Mouse (Mus musculus): Measurements from ENCODE around the gene Adgrl2.

The Adgrl2 gene

GRCm38 (mm10) chr3:148823551-148823950 lies 166.8 kb downstream of the Adgrl2 start:
- DNase-seq (ENCODE audit: low spot score in 2 of 2) = no peak

DNA sequence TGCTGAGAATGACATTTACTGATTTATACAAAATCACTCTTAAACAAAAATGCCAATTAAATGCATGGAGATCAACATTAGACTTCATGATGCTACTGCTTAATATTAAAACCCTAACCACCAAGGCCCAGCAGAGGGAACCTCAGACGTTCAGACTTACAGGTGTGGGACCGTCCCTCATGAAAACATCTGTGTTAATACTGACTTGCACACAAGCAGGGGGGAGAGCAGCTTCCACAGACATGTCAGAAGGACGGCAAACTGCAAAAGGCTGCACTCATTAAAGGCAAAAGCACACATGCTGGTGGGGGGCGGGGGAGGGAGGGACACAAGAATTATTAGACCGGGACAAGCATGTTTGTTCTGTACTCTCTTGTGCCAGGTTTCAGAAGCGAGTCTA lies 168.7 kb downstream of the Adgrl2 start:
- DNase-seq (ENCODE audit: low spot score in 2 of 2) = no peak

DNA sequence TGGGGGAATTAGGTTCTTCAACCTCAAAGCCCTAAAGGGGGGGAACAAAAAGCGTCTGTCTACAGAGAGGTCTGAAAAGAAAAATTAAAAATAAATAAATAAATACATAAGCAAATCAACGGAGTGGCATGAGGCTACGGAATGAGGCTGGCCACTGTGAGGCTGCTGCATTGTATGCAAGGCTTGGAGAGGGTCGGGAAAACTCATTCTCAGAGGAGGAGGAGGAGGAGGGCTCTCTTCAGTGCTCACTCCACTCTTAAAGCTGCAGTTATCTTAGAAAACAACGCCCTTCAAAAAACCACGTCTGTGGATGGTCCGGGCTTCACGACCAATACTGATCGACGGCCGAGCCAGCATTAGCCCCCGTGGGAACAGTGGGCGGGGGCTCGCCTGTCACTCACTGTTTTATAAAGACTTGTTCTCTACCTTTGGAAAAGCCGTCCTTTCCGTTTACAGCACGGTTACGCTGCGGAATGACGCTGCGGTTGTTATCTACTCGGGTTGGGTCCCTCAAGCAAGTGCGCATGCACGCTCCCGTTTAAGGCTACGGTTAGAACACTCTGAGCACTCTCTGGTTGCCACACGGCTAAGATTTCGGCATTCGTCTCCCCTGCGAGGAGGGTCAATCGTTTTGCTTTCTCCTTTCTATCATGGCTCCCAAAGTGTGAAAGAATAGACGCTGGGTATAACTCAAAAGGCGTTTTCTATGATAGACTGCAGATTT lies 170.9 kb downstream of the Adgrl2 start:
- DNase-seq (ENCODE audit: low spot score in 2 of 2) = no peak

DNA sequence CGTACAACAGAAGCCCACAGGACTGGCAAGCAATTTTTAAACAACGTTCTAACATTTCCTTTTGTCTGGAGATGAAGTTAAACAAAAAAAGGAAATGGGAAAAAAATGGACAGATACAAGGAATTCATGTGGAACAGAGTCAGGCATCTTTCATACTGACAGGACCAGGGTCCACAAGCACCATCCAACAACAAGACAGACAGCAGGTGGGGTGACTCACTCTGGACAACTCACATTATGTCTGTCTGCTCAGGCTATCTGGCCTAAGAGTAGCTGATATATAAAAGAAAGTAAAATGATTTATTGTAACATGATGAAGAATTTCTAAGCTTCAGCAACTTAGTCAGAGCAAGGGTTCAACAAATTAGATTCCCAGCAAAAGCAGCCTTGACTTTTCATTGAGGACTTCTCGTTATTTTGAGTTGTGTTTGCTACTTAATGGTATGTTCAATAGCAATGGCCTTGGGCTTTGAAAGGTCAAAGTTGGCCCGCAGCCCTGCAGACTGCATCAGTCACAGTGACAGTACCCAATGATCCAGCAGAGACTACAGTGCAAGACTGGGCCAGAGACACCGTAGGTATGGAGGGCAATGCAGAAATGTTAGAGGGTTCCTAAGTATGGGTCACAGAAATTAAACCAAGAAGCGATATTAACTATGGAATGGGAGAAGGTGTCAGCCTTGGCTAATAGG lies 171.8 kb downstream of the Adgrl2 start:
- DNase-seq (ENCODE audit: low spot score in 2 of 2) = no peak

DNA sequence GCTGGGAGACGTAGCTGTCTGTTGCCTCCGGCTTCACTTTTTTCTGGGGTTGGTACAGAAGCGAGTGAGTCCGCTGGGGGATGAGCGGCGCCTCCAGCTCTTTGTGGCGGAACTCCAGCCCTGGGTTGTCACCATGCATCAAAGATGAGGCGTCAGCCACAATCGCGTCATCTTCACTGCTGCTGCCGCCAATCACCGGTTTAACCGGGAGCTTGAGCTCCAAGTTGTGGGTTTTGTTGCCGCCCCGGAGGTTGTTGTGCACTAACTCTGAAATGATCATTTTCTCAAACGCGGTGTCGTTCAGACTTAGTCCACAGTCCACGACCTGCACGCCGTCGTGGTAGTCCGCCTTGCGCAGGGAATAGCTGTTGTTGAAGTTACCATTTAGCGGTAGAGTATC lies 172.9 kb downstream of the Adgrl2 start:
- no peak for DNase-seq (ENCODE audit: low spot score in 2 of 2)

DNA sequence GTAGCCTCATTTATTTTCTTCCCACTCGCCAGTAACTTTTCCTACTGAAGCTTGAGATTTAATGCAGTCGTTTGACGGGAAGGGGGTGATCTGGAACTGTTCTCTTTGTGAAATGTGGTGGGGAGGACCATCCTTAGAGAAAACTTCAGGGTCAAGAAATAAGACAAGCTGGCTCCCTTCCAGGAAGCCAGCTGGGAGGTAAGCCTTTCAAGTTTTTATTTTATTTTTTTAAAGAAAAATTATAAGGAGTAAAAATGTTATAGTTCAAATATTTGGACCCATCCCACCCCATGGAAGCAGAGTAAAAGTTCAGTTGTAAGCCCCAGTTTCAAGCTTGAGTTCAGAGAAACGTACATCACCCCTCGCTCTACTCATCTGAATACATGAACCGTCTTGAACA lies 177.2 kb downstream of the Adgrl2 start:
- no peak for DNase-seq (ENCODE audit: low spot score in 2 of 2)

GRCm38 (mm10) chr3:148812059-148812458 lies 178.3 kb downstream of the Adgrl2 start:
- DNase-seq (ENCODE audit: low spot score in 2 of 2) = no peak

GRCm38 (mm10) chr3:148806977-148807376 lies 183.4 kb downstream of the Adgrl2 start:
- DNase-seq (ENCODE audit: low spot score in 2 of 2) = no peak

GRCm38 (mm10) chr3:148793286-148793913 lies 197.0 kb downstream of the Adgrl2 start:
- no peak for DNase-seq (ENCODE audit: low spot score in 2 of 2)

GRCm38 (mm10) chr3:148770310-148770709 lies 220.0 kb downstream of the Adgrl2 start:
- no peak for DNase-seq (ENCODE audit: low spot score in 2 of 2)

Measured in right cerebral cortex, postnatal 36 days (tissue).